Mouse (Mus musculus): Measurements from ENCODE around the gene Fsd1.
A peak's percentile ranks its signal among the peaks of the same experiment; 100 is the strongest.

Fsd1 gene

DNA sequence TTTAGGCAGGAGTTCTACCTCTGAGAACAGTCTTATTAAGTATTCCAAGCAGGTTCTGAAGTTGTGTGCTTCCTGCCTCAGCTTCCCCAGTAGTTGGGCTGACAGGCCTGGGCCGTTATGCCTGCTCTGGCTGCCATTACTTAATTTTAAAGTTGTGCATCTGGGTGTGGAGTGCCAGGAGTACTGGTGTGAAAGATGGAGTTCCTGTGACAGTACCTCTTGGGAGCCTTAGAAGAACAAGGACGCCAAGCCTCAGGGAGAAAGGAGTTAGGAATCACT lies 23.6 kb downstream of the Fsd1 start:
- DNase-seq (ENCODE audit: low spot score): no peak

GRCm38 (mm10) chr17:56010255-56010654 lies 23.9 kb downstream of the Fsd1 start:
- no peak for DNase-seq (ENCODE audit: low spot score)

DNA sequence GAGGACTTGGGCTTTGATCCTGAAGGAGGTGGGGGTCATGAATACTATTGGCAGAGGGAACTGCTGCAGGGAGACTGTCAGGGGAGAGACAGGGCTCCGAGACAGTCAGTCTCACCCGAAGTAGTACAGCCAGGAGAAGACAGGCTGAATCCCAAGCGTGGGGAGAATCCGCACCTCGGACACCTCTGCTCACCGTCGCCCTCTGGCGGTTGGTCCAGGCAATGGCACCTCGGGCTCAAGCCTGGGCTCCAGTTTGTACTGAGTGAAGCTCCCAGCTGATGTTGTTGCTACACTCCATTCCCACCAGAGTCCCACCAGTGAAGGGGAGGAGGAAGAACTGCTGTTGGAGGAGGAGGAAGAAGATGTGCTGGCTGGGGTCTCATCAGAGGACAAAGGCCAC lies 24.4 kb downstream of the Fsd1 start:
- peak; percentile 79 for DNase-seq (ENCODE audit: low spot score)

DNA sequence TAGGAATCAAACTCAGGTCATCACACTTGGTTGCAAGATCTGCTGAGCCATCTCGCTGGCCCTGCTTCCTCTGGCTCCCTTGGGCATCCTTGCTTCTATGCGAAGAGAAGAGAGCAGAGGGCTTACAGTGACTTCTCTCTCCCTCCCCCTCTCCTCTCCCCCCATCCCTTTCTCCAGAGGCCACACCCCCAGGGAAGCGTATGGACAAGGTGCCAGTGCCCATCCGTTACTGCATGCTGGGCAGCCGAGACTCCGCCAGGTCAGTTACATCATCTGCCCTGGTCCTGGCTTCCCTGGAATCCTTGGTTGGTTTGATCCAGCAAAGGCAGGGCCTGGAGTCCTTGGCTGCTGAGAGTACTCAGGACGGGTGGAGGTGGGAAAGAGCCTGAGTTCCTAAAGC lies 25.1 kb downstream of the Fsd1 start:
- no peak for DNase-seq (ENCODE audit: low spot score)

DNA sequence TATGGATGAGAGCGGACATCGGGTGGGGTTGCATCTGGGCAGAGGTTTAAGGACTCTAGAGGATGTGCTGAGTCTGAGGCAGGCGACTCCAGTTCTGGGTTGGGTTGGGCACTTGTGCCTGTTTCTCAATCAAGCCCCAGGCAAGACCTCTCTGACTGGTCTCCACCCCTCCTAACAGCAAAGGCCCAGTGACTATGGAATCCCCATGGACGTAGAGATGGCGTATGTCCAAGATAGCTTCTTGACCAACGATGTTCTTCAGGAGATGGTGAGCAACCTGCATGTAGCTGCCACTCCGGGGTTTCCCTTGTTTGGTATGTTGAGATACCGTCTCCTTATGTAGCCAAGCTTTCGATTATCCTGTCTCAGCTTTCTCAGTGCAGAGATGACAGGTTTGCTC lies 29.0 kb downstream of the Fsd1 start:
- DNase-seq (ENCODE audit: low spot score): no peak

- no peak for DNase-seq (ENCODE audit: low spot score)
These were observed 30.1 kb downstream of the Fsd1 start for GRCm38 (mm10) chr17:56016382-56016781.

DNA sequence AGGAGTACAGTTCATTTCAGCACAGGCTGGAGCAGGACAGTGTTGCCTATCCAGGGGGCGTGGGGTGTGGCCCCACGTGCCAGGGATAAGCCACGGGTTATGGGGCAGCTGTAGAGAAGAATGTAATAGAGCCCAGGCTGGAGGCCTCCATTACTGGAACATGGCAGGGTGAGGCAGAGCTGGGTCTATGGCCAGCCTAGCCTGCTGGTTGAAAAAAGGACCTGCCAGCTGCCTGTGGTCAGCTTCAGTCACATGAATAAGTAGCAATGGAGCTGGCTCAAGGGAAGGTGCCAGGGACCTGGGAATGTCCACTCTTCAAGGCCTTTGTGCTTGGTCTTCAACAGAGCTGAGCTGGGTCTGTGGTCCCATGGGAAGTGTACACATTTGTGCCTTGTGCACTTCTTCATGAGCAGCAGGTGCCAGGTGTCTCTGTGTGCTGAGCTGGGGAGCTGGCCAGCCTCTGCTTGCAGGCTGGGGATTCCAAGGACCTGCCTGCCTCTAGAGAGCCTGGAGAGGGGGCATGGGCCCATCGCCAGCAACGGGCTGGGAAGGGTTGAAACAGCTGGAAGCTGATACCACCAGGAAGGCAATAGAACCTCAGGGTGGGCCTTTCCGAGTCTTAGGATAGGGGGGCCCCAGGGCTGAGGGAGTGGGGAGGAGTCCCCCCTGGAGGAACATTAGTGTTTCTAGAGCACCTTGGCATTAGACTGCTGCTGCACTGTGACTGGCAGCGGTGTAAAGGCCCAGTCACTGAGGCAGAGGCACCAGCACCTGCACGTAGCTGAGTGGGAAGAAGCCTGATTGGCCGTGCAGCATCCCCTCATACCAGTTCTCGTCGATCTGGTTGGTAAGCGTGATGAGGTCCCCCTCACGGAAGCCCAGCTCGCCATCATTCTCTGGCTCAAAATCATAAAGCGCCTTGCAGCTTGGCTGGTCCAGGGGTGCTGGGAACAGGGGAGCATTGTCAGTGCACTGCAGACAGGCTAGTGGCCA lies 30.8 kb downstream of the Fsd1 start:
- no peak for DNase-seq (ENCODE audit: low spot score)

- no peak for DNase-seq (ENCODE audit: low spot score)
These were observed 31.5 kb downstream of the Fsd1 start for GRCm38 (mm10) chr17:56017848-56018247.

- no peak for DNase-seq (ENCODE audit: low spot score)
These were observed 32.2 kb downstream of the Fsd1 start for GRCm38 (mm10) chr17:56018347-56019131.

GRCm38 (mm10) chr17:56020400-56021084 lies 34.2 kb downstream of the Fsd1 start:
- DNase-seq (ENCODE audit: low spot score): no peak

DNA sequence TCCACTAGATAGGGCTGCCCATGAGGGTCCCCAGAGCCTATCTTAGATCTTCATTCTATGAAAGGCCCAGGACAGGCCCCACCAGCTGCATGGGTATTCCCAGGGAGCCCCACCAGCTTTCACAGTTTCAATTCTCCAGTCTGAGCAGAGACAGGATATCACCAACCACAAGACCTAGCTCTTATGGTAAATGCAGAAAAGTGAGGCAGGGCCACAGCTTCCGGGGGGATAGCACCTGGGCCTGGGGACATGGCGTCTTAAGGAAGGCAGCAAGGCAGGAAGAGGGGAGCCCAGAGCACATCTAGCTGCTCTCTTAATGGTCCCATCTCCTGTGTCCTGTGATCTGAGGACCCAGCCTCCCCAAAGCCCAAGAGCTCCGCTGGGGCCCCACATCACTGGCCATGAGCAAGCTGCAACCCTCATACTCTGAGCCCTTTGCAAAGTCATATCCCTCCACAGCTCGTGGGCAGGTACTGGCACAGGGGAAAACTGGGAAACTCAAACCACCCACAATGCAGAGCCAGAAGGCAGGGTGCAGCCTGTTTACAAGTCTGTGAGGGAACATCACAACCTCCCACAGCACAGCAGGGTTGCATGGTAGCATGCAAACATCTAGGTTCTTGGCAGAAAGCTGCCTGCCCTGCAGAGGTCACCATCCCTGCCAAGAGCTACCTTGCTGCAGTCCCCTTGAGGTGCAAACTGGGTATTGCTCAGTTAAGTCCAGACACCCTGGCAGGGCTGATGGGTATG lies 35.0 kb downstream of the Fsd1 start:
- no peak for DNase-seq (ENCODE audit: low spot score)

DNA sequence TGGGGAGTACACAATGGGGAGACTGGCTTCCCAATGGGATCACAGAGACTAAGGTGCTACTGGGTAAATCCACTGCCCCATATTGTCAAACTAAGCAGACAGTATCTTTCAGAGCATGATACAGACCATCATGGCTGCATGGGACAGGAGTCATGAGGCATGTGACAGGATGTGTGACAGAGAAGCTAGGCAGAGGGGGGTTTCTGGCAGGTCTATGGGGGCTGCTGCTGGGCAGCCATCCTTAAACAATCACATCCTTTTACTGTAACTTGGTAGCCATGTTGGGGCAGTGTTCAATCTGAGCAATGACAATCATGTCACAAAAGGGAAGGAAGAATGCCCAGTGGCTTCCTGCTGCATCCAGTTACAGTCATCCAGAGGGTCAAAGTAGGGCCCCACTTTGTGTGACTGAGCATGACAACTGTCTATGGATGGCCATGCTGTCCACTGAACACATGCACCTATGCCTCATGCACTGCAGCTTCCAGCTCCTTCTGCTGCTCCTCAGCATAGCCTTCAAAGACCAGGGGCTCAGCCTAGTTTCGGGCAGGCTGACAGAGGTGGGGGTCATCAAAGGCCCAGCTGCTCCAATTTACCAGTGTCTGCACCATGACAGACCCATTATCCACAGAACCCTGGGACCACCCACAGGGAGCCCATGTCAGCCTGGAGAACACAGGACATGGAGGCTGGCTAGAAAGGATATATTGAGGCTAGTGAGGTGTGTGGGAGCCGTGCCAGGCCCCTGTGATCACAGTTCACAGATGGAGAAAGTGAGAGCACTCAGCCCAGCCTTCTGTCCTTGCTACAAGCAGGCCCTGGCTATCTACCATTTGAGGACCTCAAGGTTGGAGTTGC lies 36.1 kb downstream of the Fsd1 start:
- DNase-seq (ENCODE audit: low spot score): no peak

- no peak for DNase-seq (ENCODE audit: low spot score)
These were observed 36.6 kb downstream of the Fsd1 start for GRCm38 (mm10) chr17:56022989-56023290.

DNA sequence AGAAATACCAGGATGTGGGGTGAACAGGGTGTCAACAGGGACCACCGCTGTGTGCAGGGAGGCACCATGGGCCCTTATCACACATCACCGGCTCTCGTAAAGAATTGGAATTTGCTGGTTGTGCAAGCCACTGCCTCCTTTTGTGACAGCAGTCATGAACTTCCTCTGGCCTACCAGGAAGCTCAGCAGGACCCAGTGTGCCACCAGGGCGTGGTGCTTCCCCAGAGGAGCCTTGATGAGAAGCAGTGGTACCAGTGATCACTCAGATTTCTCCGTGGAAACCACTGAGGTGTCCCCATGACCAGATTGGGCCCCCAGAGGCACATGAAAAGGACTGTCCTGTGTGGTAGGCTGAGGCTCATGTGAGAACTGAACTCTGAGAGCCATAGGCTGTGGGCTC lies 37.1 kb downstream of the Fsd1 start:
- no peak for DNase-seq (ENCODE audit: low spot score)

- DNase-seq (ENCODE audit: low spot score): no peak
These were observed 38.2 kb downstream of the Fsd1 start for GRCm38 (mm10) chr17:56024476-56024875.

GRCm38 (mm10) chr17:56024931-56025330 lies 38.6 kb downstream of the Fsd1 start:
- DNase-seq (ENCODE audit: low spot score): no peak

DNA sequence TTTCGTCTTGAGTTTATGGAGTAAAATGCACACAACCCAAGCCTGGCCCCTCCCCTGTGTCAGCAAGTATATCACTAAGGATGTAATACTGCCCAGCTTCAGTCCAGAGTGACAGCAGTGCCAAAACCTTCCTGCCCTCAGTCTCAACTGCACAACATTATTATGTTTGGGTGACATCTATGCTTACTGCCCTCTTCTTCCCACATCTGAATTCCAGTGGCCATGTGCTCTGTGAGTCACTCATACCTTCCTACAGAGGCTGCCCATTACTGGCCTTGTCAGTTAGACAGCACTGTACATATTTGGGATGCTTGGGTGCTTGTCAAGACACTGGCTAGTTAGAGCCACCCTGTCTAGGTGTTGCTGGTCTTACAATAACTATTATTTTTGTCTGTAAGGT lies 40.0 kb downstream of the Fsd1 start:
- peak; percentile 65 for DNase-seq (ENCODE audit: low spot score)

DNA sequence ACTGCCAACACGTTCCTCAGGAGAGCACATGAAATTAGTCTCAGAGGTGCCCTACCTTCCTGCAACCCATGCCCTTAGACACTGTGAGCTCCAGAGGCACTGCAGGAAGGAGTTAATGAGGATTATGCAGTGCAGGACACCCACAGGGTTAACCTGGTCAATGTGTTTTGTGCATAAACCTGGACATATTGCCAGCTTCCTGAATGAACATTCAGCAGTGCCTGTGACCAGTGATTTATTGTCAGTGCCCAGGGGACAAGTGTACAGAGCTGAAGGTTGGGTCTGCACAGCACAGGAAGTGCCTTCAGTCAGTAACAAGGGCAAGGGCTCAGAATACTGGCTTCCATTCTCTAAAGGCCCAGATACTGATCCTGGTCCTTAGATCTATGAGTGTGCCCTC lies 40.6 kb downstream of the Fsd1 start:
- no peak for DNase-seq (ENCODE audit: low spot score)

DNA sequence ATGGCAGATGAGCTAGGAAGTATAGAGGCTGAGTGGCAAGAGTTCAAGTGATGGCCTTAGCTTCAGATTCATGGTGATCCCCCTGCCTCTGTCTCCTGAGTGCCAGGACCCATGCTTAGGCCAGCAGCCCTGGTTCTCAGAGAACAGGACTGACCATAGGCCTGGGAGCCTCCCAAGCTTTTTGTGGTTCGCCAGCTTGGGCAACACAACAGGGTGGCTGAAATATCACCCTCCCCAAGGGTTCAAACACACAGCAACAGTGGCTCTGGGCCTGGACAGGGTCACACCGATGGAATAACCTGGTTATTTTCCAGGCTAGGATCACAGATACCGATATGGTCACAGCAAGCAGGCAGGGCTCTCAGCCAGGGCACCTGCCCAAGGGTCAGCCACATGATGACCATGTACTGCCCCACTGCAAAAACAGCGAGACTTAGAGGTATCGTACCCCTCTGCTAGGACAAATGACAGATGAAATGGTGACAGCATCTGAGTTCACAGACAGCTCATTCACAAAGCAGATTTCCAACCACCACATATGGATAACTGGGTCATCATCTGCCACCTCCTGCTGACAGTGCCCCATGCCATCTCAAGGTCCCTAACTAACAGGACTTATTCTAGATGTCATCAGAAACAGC lies 41.6 kb downstream of the Fsd1 start:
- no peak for DNase-seq (ENCODE audit: low spot score)

GRCm38 (mm10) chr17:56030238-56030870 lies 44.0 kb downstream of the Fsd1 start:
- DNase-seq (ENCODE audit: low spot score): no peak

Measured in adipocyte (in vitro differentiated cells).